Mouse (Mus musculus) midbrain, embryonic 13.5 days (tissue): ENCODE data around the gene Lsamp. TPM values are rescaled to one million over a fixed set of nuclear protein-coding genes. Genes with fewer than 3 reads are reported as not detected.

Experiments used
- ATAC-seq: fragments of 200-750 bp; cut with Nextera tagmentation; 2 replicates; pipeline ENCODE4 v1.8.0; 2017; ENCODE audit warnings: mild to moderate bottlenecking, moderate TSS enrichment, moderate library complexity
- H3K27ac ChIP-seq: fragments of 300-500 bp; sonication (generic); 2 replicates; pipeline ENCODE4 v1.5.1; 2015; ENCODE audit warnings: inconsistent platforms, mild to moderate bottlenecking, moderate library complexity
- H3K27me3 ChIP-seq: fragments of 300-500 bp; sonication (generic); 2 replicates; pipeline ENCODE4 v1.6.1; 2015; ENCODE audit warnings: mild to moderate bottlenecking, inconsistent platforms
- H3K36me3 ChIP-seq: fragments of 300-500 bp; sonication (generic); 2 replicates; pipeline ENCODE4 v1.6.1; 2015; ENCODE audit warnings: mild to moderate bottlenecking, inconsistent platforms
- H3K4me1 ChIP-seq: fragments of 300-500 bp; sonication (generic); replicated peaks from 2 replicates; pipeline ENCODE4 v1.6.1; 2015; ENCODE audit warnings: inconsistent platforms
- H3K4me2 ChIP-seq: fragments of 300-500 bp; sonication (generic); replicated peaks from 2 replicates; pipeline ENCODE4 v1.6.1; 2015; ENCODE audit warnings: moderate library complexity, mild to moderate bottlenecking, inconsistent platforms
- H3K4me3 ChIP-seq: fragments of 300-500 bp; sonication (generic); replicated peaks from 2 replicates; pipeline ENCODE4 v1.5.1; 2015; ENCODE audit warnings: mild to moderate bottlenecking, inconsistent platforms
- H3K9ac ChIP-seq: fragments of 300-500 bp; sonication (generic); replicated peaks from 2 replicates; pipeline ENCODE4 v1.6.1; 2015; ENCODE audit warnings: mild to moderate bottlenecking, inconsistent platforms
- H3K9me3 ChIP-seq: fragments of 300-500 bp; sonication (generic); 2 replicates; pipeline ENCODE4 v1.6.1; 2016; ENCODE audit warnings: mild to moderate bottlenecking, inconsistent platforms
- WGBS: fragments of 180-500 bp; shearing (Covaris S2); methylation state at CpG from one replicate; pipeline ENCODE4 v1.1.7; 2015; 5-methylcytosine and 5-hydroxymethylcytosine counted together
- polyA plus RNA-seq: library from polyadenylated mRNA; unstranded; fragments of >200 nt; fragmentation: Nextera tagmentation; extraction: Ambion mirVana; gene quantifications from 2 replicates; pipeline ENCODE4 v1.2.1, GENCODE M21; 2015

The Lsamp gene
- polyA plus RNA-seq, 1 experiment from 2014 or later = 66.7 TPM

GRCm38 (mm10) chr16:41408850-41409249 lies 1424.7 kb downstream of the Lsamp start:
- H3K27ac ChIP-seq = no peak overlapping the region
- H3K4me1 ChIP-seq = no peaks in the 10 kb centered on the region
- WGBS = 54% methylated on average over 7 of the region's 7 CpGs
- H3K36me3 ChIP-seq = no peaks in the 10 kb centered on the region
- H3K27me3 ChIP-seq = no peaks in the 10 kb centered on the region
- no peaks in the 10 kb centered on the region for H3K9me3 ChIP-seq
- ATAC-seq = no peak
- no peak overlapping the region for H3K9ac ChIP-seq
- H3K4me2 ChIP-seq = no peak overlapping the region
- H3K4me3 ChIP-seq = no peak overlapping the region

- Histone ChIP-seq H3K9me3 (no peaks in the 10 kb centered on the region), H3K27me3 (no peaks in the 10 kb centered on the region), H3K4me1 (no peaks in the 10 kb centered on the region), H3K4me2 (no peak overlapping the region), H3K27ac (no peak overlapping the region), H3K36me3 (no peaks in the 10 kb centered on the region), H3K4me3 (no peak overlapping the region), H3K9ac (no peak overlapping the region)
- WGBS = 81% methylated on average over 3 of the region's 3 CpGs
- ATAC-seq = no peak
These were observed 1426.5 kb downstream of the Lsamp start for GRCm38 (mm10) chr16:41410671-41411070.

GRCm38 (mm10) chr16:41417363-41417762 lies 1433.2 kb downstream of the Lsamp start:
- H3K27me3 ChIP-seq = no peaks in the 10 kb centered on the region
- no peaks in the 10 kb centered on the region for H3K4me1 ChIP-seq
- no peaks in the 10 kb centered on the region for H3K36me3 ChIP-seq
- no peak overlapping the region for H3K27ac ChIP-seq
- WGBS = 75% methylated on average over 5 of the region's 5 CpGs
- no peak overlapping the region for H3K4me3 ChIP-seq
- H3K9ac ChIP-seq = no peak overlapping the region
- ATAC-seq = no peak
- no peaks in the 10 kb centered on the region for H3K9me3 ChIP-seq
- no peak overlapping the region for H3K4me2 ChIP-seq

GRCm38 (mm10) chr16:41467391-41467790 lies 1483.2 kb downstream of the Lsamp start:
- no peaks in the 10 kb centered on the region for H3K27me3 ChIP-seq
- WGBS = 76% methylated on average over 2 of the region's 2 CpGs
- no peak overlapping the region for H3K9ac ChIP-seq
- no peaks in the 10 kb centered on the region for H3K4me1 ChIP-seq
- no peak overlapping the region for H3K4me2 ChIP-seq
- H3K9me3 ChIP-seq = no peaks in the 10 kb centered on the region
- ATAC-seq = no peak
- H3K27ac ChIP-seq = no peak overlapping the region
- H3K4me3 ChIP-seq = no peak overlapping the region
- no peaks in the 10 kb centered on the region for H3K36me3 ChIP-seq

- 91% methylated on average over 5 of the region's 5 CpGs for WGBS
- no peaks in the 10 kb centered on the region for H3K27me3 ChIP-seq
- H3K9me3 ChIP-seq = no peaks in the 10 kb centered on the region
- no peak for ATAC-seq
- H3K36me3 ChIP-seq = no peaks in the 10 kb centered on the region
- H3K9ac ChIP-seq = no peak overlapping the region
- no peaks in the 10 kb centered on the region for H3K4me1 ChIP-seq
- H3K27ac ChIP-seq = no peak overlapping the region
- no peak overlapping the region for H3K4me2 ChIP-seq
- no peak overlapping the region for H3K4me3 ChIP-seq
These were observed 1494.5 kb downstream of the Lsamp start for GRCm38 (mm10) chr16:41478694-41479093.

- H3K9me3 ChIP-seq = no peaks in the 10 kb centered on the region
- H3K27ac ChIP-seq = no peak overlapping the region
- WGBS = 88% methylated on average over 1 of the region's 1 CpGs
- no peak overlapping the region for H3K9ac ChIP-seq
- H3K4me2 ChIP-seq = no peak overlapping the region
- H3K4me3 ChIP-seq = no peak overlapping the region
- H3K4me1 ChIP-seq = no peaks in the 10 kb centered on the region
- ATAC-seq = no peak
- H3K36me3 ChIP-seq = no peaks in the 10 kb centered on the region
- no peaks in the 10 kb centered on the region for H3K27me3 ChIP-seq
These were observed 1497.7 kb downstream of the Lsamp start for GRCm38 (mm10) chr16:41481832-41482231.

GRCm38 (mm10) chr16:41510915-41511552 lies 1526.9 kb downstream of the Lsamp start:
- H3K9ac ChIP-seq = no peak overlapping the region
- H3K27me3 ChIP-seq = no peaks in the 10 kb centered on the region
- peak overlapping the region; percentile 30; the same call in 1 of the 2 replicates for H3K27ac ChIP-seq
- WGBS = 48% methylated on average over 6 of the region's 6 CpGs
- ATAC-seq = peak; percentile 58
- H3K9me3 ChIP-seq = no peaks in the 10 kb centered on the region
- peaks cover 10% of the 10 kb centered on the region for H3K4me1 ChIP-seq
- H3K4me2 ChIP-seq = 0 out of 2 replicates have a peak overlapping the region, but pooled peaks have one; percentile 7
- H3K4me3 ChIP-seq = no peak overlapping the region
- H3K36me3 ChIP-seq = no peaks in the 10 kb centered on the region

- no peaks in the 10 kb centered on the region for H3K27me3 ChIP-seq
- H3K4me2 ChIP-seq = no peak overlapping the region
- no peak overlapping the region for H3K27ac ChIP-seq
- H3K9me3 ChIP-seq = no peaks in the 10 kb centered on the region
- WGBS = 59% methylated on average over 4 of the region's 4 CpGs
- no peak for ATAC-seq
- no peak overlapping the region for H3K9ac ChIP-seq
- H3K36me3 ChIP-seq = no peaks in the 10 kb centered on the region
- no peak overlapping the region for H3K4me3 ChIP-seq
- 0 out of 2 replicates have a peak, but pooled peaks cover 4% of the 10 kb centered on the region for H3K4me1 ChIP-seq
These were observed 1537.4 kb downstream of the Lsamp start for GRCm38 (mm10) chr16:41521566-41521965.

- no peaks in the 10 kb centered on the region for H3K36me3 ChIP-seq
- no peaks in the 10 kb centered on the region for H3K27me3 ChIP-seq
- no peaks in the 10 kb centered on the region for H3K9me3 ChIP-seq
- H3K4me3 ChIP-seq = no peak overlapping the region
- H3K4me2 ChIP-seq = no peak overlapping the region
- no peak for ATAC-seq
- 0 out of 2 replicates have a peak, but pooled peaks cover 4% of the 10 kb centered on the region for H3K4me1 ChIP-seq
- no peak overlapping the region for H3K27ac ChIP-seq
- 65% methylated on average over 10 of the region's 10 CpGs for WGBS
- no peak overlapping the region for H3K9ac ChIP-seq
These were observed 1540.1 kb downstream of the Lsamp start for GRCm38 (mm10) chr16:41524266-41524665.

- H3K27me3 ChIP-seq = no peaks in the 10 kb centered on the region
- peak; percentile 96 for ATAC-seq
- peak overlapping the region; percentile 82 for H3K4me2 ChIP-seq
- peak overlapping the region; percentile 77 for H3K4me3 ChIP-seq
- H3K27ac ChIP-seq = peak overlapping the region; percentile 90
- H3K9ac ChIP-seq = peak overlapping the region; percentile 80
- under 1% methylated on average over 36 of the region's 38 CpGs for WGBS
- no peaks in the 10 kb centered on the region for H3K9me3 ChIP-seq
- H3K4me1 ChIP-seq = peaks cover 37% of the 10 kb centered on the region
- H3K36me3 ChIP-seq = no peaks in the 10 kb centered on the region
These were observed 1548.7 kb downstream of the Lsamp start for GRCm38 (mm10) chr16:41532661-41533551.

- peak overlapping the region; percentile 80 for H3K9ac ChIP-seq
- H3K4me2 ChIP-seq = peak overlapping the region; percentile 82
- H3K27me3 ChIP-seq = no peaks in the 10 kb centered on the region
- no peaks in the 10 kb centered on the region for H3K9me3 ChIP-seq
- 0% methylated on average over 6 of the region's 6 CpGs for WGBS
- no peaks in the 10 kb centered on the region for H3K36me3 ChIP-seq
- no peak for ATAC-seq
- peak overlapping the region; percentile 77 for H3K4me3 ChIP-seq
- H3K27ac ChIP-seq = peak overlapping the region; percentile 90
- peaks cover 37% of the 10 kb centered on the region for H3K4me1 ChIP-seq
These were observed 1549.5 kb downstream of the Lsamp start for GRCm38 (mm10) chr16:41533686-41534085.

- Histone ChIP-seq H3K27me3 (no peaks in the 10 kb centered on the region), H3K4me1 (peaks cover 37% of the 10 kb centered on the region), H3K4me3 (peak overlapping the region; percentile 77), H3K36me3 (no peaks in the 10 kb centered on the region), H3K9me3 (no peaks in the 10 kb centered on the region), H3K4me2 (peak overlapping the region; percentile 82), H3K27ac (no peak overlapping the region), H3K9ac (peak overlapping the region; percentile 6; the same call in 1 of the 2 replicates)
- no peak for ATAC-seq
- 65% methylated on average over 1 of the region's 1 CpGs for WGBS
These were observed 1551.6 kb downstream of the Lsamp start for GRCm38 (mm10) chr16:41535806-41536205.
